Mouse (Mus musculus): ENCODE measurements at regions not wholly inside any gene's neighbourhood (a gene's known extent, or its start where the extent isn't known, plus 50 kb on each side); places are given as distances from the start of the nearest gene placed in this dataset.
"Not testable (repeated sequence)": the region's sequence is repeated elsewhere in the genome, so short reads cannot be mapped to it uniquely, and the experiment has no call there.

DNA sequence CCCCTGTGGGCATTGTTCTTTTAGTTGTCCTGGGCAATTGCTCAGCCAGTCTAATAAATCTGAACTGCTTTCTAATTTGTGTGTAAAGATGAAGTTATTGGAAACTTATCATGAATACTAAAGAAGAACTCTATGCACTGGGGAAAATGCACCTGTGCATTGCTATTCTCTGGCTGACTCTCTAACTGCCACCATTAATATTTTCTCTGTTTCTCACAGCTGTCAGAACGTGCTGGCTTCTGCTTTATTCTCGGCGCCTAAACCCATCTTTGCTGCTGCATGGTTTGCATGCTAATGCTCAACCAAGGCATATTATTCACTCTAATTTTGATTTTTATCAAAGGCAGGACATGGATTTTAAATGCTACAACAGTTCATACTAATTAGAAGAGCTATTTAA lies 128.9 kb upstream of the Gm527 start:
- no peak overlapping the region for H3K4me3 ChIP-seq (ENCODE audit: low read depth, low read length)
- WGBS = 89% methylated on average over 3 of the region's 3 CpGs
- H3K9ac ChIP-seq (ENCODE audit: low read length) = no peak overlapping the region
- no peak overlapping the region for H3K27ac ChIP-seq (ENCODE audit: low read depth, low read length)
- no peaks in the 10 kb centered on the region for H3K36me3 ChIP-seq (ENCODE audit: control insufficient read depth, insufficient read depth, low read length)
- no peaks in the 10 kb centered on the region for H3K4me1 ChIP-seq (ENCODE audit: control insufficient read depth, insufficient read depth, low read length)
- H3K27me3 ChIP-seq (ENCODE audit: control insufficient read depth, insufficient read depth, low read length) = no peaks in the 10 kb centered on the region
- H3K9me3 ChIP-seq (ENCODE audit: control insufficient read depth, low read length) = no peaks in the 10 kb centered on the region
- DNase-seq (ENCODE audit: low spot score, missing footprints) (no peak), ATAC-seq (ENCODE audit: low FRiP score) (no peak)
- no peak overlapping the region for H3K4me2 ChIP-seq

DNA sequence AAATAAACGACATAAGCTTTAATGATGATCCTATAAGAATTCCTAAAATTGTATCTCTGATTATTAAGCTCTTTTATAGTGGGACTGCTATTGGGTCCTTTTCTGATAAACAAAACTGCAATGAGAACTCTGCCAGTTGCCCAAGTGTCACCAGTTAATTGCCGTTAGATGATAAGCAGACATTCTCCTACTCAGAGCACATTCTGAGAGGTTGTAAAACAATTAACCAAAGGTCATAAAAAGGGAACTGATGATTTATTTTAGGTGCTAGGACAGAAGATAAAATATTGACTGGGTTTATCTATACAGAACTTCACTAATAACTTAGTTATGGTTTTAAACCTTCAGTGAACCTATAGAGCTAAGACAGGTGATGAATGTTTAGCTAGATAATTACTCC lies 109.2 kb upstream of the Gm527 start:
- not testable (repeated sequence) for H3K27me3 ChIP-seq (ENCODE audit: control insufficient read depth, insufficient read depth, low read length); H3K4me3 ChIP-seq (ENCODE audit: low read depth, low read length); H3K9me3 ChIP-seq (ENCODE audit: control insufficient read depth, low read length); ATAC-seq (ENCODE audit: low FRiP score); H3K4me1 ChIP-seq (ENCODE audit: control insufficient read depth, insufficient read depth, low read length); H3K27ac ChIP-seq (ENCODE audit: low read depth, low read length); H3K4me2 ChIP-seq; DNase-seq (ENCODE audit: low spot score, missing footprints); H3K9ac ChIP-seq (ENCODE audit: low read length); H3K36me3 ChIP-seq (ENCODE audit: control insufficient read depth, insufficient read depth, low read length)
- 89% methylated on average over 2 of the region's 2 CpGs for WGBS

DNA sequence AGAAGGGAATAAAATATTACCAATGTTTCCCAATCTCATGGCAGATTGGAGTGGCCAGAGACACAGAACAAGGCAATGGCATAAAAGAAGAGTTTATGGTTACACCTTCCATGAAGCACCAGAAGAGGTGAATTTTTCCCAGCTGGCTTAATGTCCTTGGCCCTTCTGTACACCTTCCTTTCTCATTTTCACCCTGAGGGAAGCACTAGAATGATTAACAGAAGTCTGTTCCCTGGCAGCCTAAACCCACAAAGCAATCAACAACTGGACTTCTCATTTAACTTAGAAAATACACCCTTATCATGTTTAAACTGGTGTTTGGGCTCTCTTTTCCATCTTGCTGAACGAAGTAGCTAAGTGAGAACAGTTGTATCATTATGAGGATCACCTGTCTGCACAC lies 107.6 kb upstream of the Gm527 start:
- Histone ChIP-seq H3K27ac (ENCODE audit: low read depth, low read length) (no peak overlapping the region), H3K36me3 (ENCODE audit: control insufficient read depth, insufficient read depth, low read length) (no peaks in the 10 kb centered on the region), H3K4me2 (no peak overlapping the region), H3K9me3 (ENCODE audit: control insufficient read depth, low read length) (no peaks in the 10 kb centered on the region), H3K27me3 (ENCODE audit: control insufficient read depth, insufficient read depth, low read length) (no peaks in the 10 kb centered on the region), H3K4me1 (ENCODE audit: control insufficient read depth, insufficient read depth, low read length) (no peaks in the 10 kb centered on the region), H3K4me3 (ENCODE audit: low read depth, low read length) (no peak overlapping the region), H3K9ac (ENCODE audit: low read length) (no peak overlapping the region)
- WGBS = 89% methylated on average over 1 of the region's 1 CpGs
- DNase-seq (ENCODE audit: low spot score, missing footprints) = no peak
- ATAC-seq (ENCODE audit: low FRiP score) = no peak

DNA sequence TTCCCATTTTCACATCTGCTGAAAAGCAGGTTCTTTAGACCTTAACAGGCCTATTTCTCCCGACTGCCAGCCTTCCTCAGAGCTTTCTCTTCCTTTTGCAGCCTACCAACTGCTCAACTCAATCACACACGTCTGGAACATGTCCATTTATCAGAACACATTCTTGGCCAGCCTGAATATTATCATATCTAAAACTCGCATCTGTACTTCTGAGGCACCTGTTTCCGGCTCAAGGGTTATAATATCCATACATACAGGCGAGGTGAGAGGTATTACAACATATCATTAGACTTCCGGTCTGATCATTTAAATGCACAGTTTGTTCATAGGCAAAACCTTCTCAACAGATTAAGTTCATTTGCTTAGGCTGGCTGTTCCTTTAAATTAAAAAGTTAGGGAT lies 101.8 kb upstream of the Gm527 start:
- no peaks in the 10 kb centered on the region for H3K36me3 ChIP-seq (ENCODE audit: control insufficient read depth, insufficient read depth, low read length)
- no peak for DNase-seq (ENCODE audit: low spot score, missing footprints)
- no peak overlapping the region for H3K27ac ChIP-seq (ENCODE audit: low read depth, low read length)
- ATAC-seq (ENCODE audit: low FRiP score) = no peak
- H3K9ac ChIP-seq (ENCODE audit: low read length) = no peak overlapping the region
- no peak overlapping the region for H3K4me2 ChIP-seq
- H3K4me3 ChIP-seq (ENCODE audit: low read depth, low read length) = no peak overlapping the region
- 85% methylated on average over 6 of the region's 6 CpGs for WGBS
- H3K9me3 ChIP-seq (ENCODE audit: control insufficient read depth, low read length) = no peaks in the 10 kb centered on the region
- no peaks in the 10 kb centered on the region for H3K27me3 ChIP-seq (ENCODE audit: control insufficient read depth, insufficient read depth, low read length)
- no peaks in the 10 kb centered on the region for H3K4me1 ChIP-seq (ENCODE audit: control insufficient read depth, insufficient read depth, low read length)

DNA sequence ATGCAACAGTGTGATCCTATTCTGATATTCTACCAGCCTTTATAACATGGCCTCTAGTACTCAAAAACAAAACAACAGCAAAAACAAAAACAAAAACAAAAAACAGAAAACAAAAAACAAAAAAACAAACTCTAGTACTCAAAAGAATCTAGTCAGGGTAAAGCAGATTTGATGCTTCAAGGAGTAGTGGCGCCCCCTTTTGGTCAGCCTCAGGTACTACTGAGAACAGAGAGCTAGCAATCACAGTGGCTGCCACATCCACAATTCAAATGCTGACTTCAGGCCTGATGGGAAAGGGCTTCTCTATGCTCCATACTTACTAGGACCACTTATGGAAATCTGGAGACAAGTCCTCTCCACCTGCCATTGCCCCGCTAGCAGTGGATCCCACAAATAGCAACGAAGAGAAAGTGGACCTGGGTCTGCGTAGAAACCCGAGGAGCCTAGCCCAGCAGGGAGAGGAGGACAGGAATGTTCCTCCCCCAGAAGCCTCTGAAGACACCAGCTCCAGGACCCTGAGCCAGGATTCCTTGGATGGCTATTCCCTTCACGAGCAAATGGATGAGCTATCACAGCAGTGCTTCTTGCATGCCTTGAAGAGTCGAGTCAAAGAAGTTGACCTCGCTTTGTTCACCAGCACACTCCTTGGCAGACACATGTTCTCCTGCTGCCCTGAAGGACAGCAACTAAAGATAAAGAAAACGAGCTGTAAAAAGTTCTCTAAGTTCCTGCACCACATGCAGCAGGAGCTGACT lies 100.5 kb upstream of the Gm527 start:
- Histone ChIP-seq H3K4me3 (ENCODE audit: low read depth, low read length) (no peak overlapping the region), H3K4me1 (ENCODE audit: control insufficient read depth, insufficient read depth, low read length) (no peaks in the 10 kb centered on the region), H3K9ac (ENCODE audit: low read length) (no peak overlapping the region), H3K27me3 (ENCODE audit: control insufficient read depth, insufficient read depth, low read length) (no peaks in the 10 kb centered on the region), H3K36me3 (ENCODE audit: control insufficient read depth, insufficient read depth, low read length) (no peaks in the 10 kb centered on the region), H3K27ac (ENCODE audit: low read depth, low read length) (no peak overlapping the region), H3K9me3 (ENCODE audit: control insufficient read depth, low read length) (no peaks in the 10 kb centered on the region), H3K4me2 (no peak overlapping the region)
- 61% methylated on average over 9 of the region's 9 CpGs for WGBS
- peak; percentile 87 for DNase-seq (ENCODE audit: low spot score, missing footprints)
- no peak for ATAC-seq (ENCODE audit: low FRiP score)

DNA sequence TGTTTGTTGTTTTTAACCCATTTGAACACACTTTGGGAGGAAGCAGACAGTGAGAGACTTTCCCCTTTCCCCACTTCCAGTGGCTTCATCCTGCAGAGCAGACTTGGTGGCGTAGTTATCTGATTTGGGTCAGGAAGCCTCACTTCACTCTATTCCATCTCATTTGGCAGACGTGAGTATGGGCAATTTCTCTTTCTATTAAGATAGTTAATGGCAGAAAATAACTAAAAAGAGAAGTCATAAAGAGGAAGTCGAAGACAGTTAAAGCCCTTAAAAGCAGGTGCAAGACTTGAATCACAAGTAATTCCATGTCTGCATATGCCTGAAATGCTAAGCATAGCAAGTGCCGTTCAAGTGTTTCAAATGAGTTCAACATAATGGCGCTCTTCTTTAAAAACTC lies 97.0 kb upstream of the Gm527 start:
- H3K27ac ChIP-seq (ENCODE audit: low read depth, low read length) = no peak overlapping the region
- no peaks in the 10 kb centered on the region for H3K4me1 ChIP-seq (ENCODE audit: control insufficient read depth, insufficient read depth, low read length)
- H3K9me3 ChIP-seq (ENCODE audit: control insufficient read depth, low read length) = no peaks in the 10 kb centered on the region
- H3K4me2 ChIP-seq = no peak overlapping the region
- 86% methylated on average over 5 of the region's 5 CpGs for WGBS
- DNase-seq (ENCODE audit: low spot score, missing footprints) (no peak), ATAC-seq (ENCODE audit: low FRiP score) (no peak)
- no peak overlapping the region for H3K4me3 ChIP-seq (ENCODE audit: low read depth, low read length)
- no peaks in the 10 kb centered on the region for H3K27me3 ChIP-seq (ENCODE audit: control insufficient read depth, insufficient read depth, low read length)
- H3K9ac ChIP-seq (ENCODE audit: low read length) = no peak overlapping the region
- no peaks in the 10 kb centered on the region for H3K36me3 ChIP-seq (ENCODE audit: control insufficient read depth, insufficient read depth, low read length)

DNA sequence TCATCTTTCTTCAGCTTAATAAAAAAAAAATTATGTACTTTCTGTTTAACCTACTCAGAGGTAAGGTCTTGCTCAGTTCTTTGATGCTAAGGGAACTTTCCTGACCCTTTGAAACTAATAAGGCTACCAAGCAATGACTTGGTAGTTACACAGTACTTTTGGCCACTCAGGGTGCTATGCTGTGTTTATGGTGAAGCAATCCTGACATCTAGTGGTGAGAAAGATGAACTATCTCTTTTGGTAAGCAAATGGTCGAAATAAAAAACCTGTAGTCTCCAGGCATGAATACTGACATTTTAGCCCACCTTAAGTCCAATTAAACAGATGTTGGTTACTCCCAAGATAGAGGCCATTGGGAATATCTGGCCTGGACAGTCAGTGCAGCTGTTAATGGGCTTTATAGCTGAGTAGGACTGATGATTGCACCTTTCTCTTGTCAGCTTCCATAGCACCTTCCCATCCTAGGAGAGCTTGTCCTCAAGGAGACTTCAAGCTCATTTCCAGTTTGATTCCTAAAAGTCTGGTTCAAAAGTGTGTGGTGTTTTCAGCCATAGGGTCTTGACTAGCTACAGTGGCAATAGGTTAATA lies 88.0 kb upstream of the Gm527 start:
- no peaks in the 10 kb centered on the region for H3K36me3 ChIP-seq (ENCODE audit: control insufficient read depth, insufficient read depth, low read length)
- DNase-seq (ENCODE audit: low spot score, missing footprints) = peak; percentile 92
- no peaks in the 10 kb centered on the region for H3K9me3 ChIP-seq (ENCODE audit: control insufficient read depth, low read length)
- WGBS = 11% methylated on average over 1 of the region's 1 CpGs
- H3K4me2 ChIP-seq = no peak overlapping the region
- no peak overlapping the region for H3K4me3 ChIP-seq (ENCODE audit: low read depth, low read length)
- H3K27ac ChIP-seq (ENCODE audit: low read depth, low read length) = no peak overlapping the region
- no peaks in the 10 kb centered on the region for H3K27me3 ChIP-seq (ENCODE audit: control insufficient read depth, insufficient read depth, low read length)
- no peaks in the 10 kb centered on the region for H3K4me1 ChIP-seq (ENCODE audit: control insufficient read depth, insufficient read depth, low read length)
- H3K9ac ChIP-seq (ENCODE audit: low read length) = no peak overlapping the region
- peak; percentile 83 for ATAC-seq (ENCODE audit: low FRiP score)

DNA sequence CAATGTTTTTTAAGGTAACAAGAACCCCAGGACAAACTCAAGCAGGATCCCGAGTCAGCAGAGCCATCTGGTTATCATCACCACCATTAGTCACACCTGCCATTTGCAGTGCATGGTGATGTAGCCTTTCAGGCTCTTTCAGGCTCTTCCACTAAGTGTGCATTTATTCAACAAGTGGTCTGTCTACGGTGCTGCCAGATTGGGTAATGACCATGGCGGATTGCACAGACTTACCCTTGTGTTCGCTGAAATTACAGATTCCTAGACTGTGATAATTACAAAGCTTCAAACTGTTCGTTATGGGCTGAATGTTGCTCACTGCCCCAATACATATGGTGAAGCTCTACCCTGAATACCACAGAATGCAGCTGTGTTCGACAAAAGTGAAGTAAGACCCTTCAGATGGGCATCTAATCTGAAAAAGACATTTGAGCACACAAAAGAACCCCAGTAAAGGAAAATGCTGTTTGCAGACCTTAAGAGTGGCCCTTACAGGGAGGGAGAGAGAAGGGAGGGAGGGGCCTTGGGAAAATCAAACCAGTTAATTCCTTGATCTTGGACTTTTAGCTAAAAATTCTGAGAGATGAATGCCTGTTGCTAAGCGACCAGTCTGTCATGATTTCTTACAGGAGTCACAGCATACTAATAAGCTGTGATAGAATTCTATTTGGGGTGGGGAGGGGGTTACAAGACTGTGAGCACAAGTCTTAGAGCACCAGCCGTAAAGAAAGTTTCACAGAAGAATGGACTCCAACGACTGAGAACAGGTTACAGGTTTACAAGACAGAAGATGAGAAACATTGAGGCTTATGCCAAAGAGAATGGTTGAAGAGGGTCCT lies 85.2 kb upstream of the Gm527 start:
- Histone ChIP-seq H3K27me3 (ENCODE audit: control insufficient read depth, insufficient read depth, low read length) (no peaks in the 10 kb centered on the region), H3K36me3 (ENCODE audit: control insufficient read depth, insufficient read depth, low read length) (no peaks in the 10 kb centered on the region), H3K9ac (ENCODE audit: low read length) (no peak overlapping the region), H3K4me3 (ENCODE audit: low read depth, low read length) (no peak overlapping the region), H3K27ac (ENCODE audit: low read depth, low read length) (no peak overlapping the region), H3K4me1 (ENCODE audit: control insufficient read depth, insufficient read depth, low read length) (no peaks in the 10 kb centered on the region), H3K4me2 (no peak overlapping the region), H3K9me3 (ENCODE audit: control insufficient read depth, low read length) (no peaks in the 10 kb centered on the region)
- 64% methylated on average over 9 of the region's 9 CpGs for WGBS
- DNase-seq (ENCODE audit: low spot score, missing footprints) = no peak
- ATAC-seq (ENCODE audit: low FRiP score) = peak; percentile 68

DNA sequence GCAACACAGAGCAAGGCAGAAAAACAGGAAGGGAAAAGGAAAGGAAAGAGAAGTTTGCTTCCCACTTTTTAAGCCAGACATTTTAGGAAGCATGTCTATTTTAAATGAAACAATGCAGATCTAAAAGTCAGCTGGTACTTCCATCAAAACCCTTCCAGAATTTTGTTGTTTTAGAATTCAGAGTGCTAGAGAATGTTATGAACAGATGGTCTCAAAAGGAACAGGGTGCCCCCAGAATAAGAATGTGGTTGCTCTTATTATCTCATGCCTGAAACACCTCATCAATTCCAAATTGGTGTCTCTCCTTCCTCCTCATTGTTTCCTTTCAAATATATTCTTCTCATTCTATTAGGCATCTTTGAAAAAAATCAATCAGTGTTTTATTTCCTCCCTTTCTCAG lies 60.0 kb upstream of the Gm527 start:
- Histone ChIP-seq H3K27ac (ENCODE audit: low read depth, low read length) (no peak overlapping the region), H3K4me3 (ENCODE audit: low read depth, low read length) (no peak overlapping the region), H3K9me3 (ENCODE audit: control insufficient read depth, low read length) (no peaks in the 10 kb centered on the region), H3K9ac (ENCODE audit: low read length) (no peak overlapping the region), H3K27me3 (ENCODE audit: control insufficient read depth, insufficient read depth, low read length) (no peaks in the 10 kb centered on the region), H3K4me1 (ENCODE audit: control insufficient read depth, insufficient read depth, low read length) (no peaks in the 10 kb centered on the region), H3K4me2 (no peak overlapping the region), H3K36me3 (ENCODE audit: control insufficient read depth, insufficient read depth, low read length) (no peaks in the 10 kb centered on the region)
- DNase-seq (ENCODE audit: low spot score, missing footprints) (no peak), ATAC-seq (ENCODE audit: low FRiP score) (no peak)
